Mouse (Mus musculus): ENCODE measurements at regions not wholly inside any gene's neighbourhood (a gene's known extent, or its start where the extent isn't known, plus 50 kb on each side); places are given as distances from the start of the nearest gene placed in this dataset.
A peak's percentile ranks its signal among the peaks of the same experiment; 100 is the strongest.
"Not testable (repeated sequence)": the region's sequence is repeated elsewhere in the genome, so short reads cannot be mapped to it uniquely, and the experiment has no call there.

DNA sequence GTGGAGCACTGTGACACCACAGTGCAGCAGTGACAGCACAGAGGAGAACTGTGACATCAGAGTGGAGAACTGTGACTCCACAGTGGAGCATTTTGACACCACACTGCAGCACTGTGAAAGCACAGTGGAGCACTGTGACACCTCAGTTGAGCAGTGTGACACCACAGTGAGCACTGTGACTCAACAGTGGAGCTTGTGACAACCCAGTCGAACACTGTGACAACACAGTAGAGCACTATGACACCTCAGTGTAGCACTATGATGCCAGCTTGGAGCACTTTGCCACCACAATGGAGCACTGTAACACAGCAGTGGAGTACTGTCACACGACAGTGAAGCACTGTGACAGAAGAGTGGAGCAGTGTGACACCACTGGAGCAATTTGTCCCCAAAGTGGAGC lies 79.7 kb upstream of the Scaf8 start:
- 56% methylated on average over 2 of the region's 2 CpGs for WGBS
- H3K4me3 ChIP-seq (ENCODE audit: low read depth, low read length) = no peak overlapping the region
- no peaks in the 10 kb centered on the region for H3K9me3 ChIP-seq (ENCODE audit: control insufficient read depth, low read length)
- no peak for TF ChIP-seq CTCF (IDR thresholded peaks at IDR 0.05; ENCODE audit: low read depth)
- no peak overlapping the region for H3K9ac ChIP-seq (ENCODE audit: low read length)
- H3K4me2 ChIP-seq (replicated peaks; ENCODE audit: low read depth) = no peak overlapping the region
- ATAC-seq (ENCODE audit: low FRiP score, low TSS enrichment) (no peak), DNase-seq (ENCODE audit: low spot score) (peak; percentile 8)
- no peaks in the 10 kb centered on the region for H3K4me1 ChIP-seq (replicated peaks; ENCODE audit: control insufficient read depth, insufficient read depth)
- no peaks in the 10 kb centered on the region for H3K27me3 ChIP-seq (ENCODE audit: control insufficient read depth, insufficient read depth, low read length)
- H3K27ac ChIP-seq (replicated peaks) = no peak overlapping the region
- no peaks in the 10 kb centered on the region for H3K36me3 ChIP-seq (ENCODE audit: control insufficient read depth, insufficient read depth, low read length)

- no peak overlapping the region for H3K9ac ChIP-seq (ENCODE audit: low read length)
- no peak overlapping the region for H3K4me3 ChIP-seq (ENCODE audit: low read depth, low read length)
- ATAC-seq (ENCODE audit: low FRiP score, low TSS enrichment) (no peak), DNase-seq (ENCODE audit: low spot score) (peak; percentile 8)
- H3K27me3 ChIP-seq (ENCODE audit: control insufficient read depth, insufficient read depth, low read length) = no peaks in the 10 kb centered on the region
- TF ChIP-seq EP300 (optimal IDR thresholded peaks at IDR 0.05) (no peak), CTCF (IDR thresholded peaks at IDR 0.05; ENCODE audit: low read depth) (no peak)
- 49% methylated on average over 3 of the region's 3 CpGs for WGBS
- no peaks in the 10 kb centered on the region for H3K4me1 ChIP-seq (replicated peaks; ENCODE audit: control insufficient read depth, insufficient read depth)
- no peak overlapping the region for H3K27ac ChIP-seq (replicated peaks)
- H3K4me2 ChIP-seq (replicated peaks; ENCODE audit: low read depth) = no peak overlapping the region
- no peaks in the 10 kb centered on the region for H3K9me3 ChIP-seq (ENCODE audit: control insufficient read depth, low read length)
- no peaks in the 10 kb centered on the region for H3K36me3 ChIP-seq (ENCODE audit: control insufficient read depth, insufficient read depth, low read length)
These were observed 77.5 kb upstream of the Scaf8 start for GRCm38 (mm10) chr17:3037145-3037870.

- 73% methylated on average over 1 of the region's 1 CpGs for WGBS
- Histone ChIP-seq H3K27me3 (ENCODE audit: control insufficient read depth, insufficient read depth, low read length) (no peaks in the 10 kb centered on the region), H3K4me3 (ENCODE audit: low read depth, low read length) (no peak overlapping the region), H3K9ac (ENCODE audit: low read length) (no peak overlapping the region), H3K4me1 (replicated peaks; ENCODE audit: control insufficient read depth, insufficient read depth) (no peaks in the 10 kb centered on the region), H3K4me2 (replicated peaks; ENCODE audit: low read depth) (no peak overlapping the region), H3K27ac (replicated peaks) (no peak overlapping the region), H3K9me3 (ENCODE audit: control insufficient read depth, low read length) (no peaks in the 10 kb centered on the region), H3K36me3 (ENCODE audit: control insufficient read depth, insufficient read depth, low read length) (no peaks in the 10 kb centered on the region)
- TF ChIP-seq CTCF (IDR thresholded peaks at IDR 0.05; ENCODE audit: low read depth) = no peak
- TF ChIP-seq EP300 (optimal IDR thresholded peaks at IDR 0.05) = no peak
- ATAC-seq (ENCODE audit: low FRiP score, low TSS enrichment) (no peak), DNase-seq (ENCODE audit: low spot score) (no peak)
These were observed 76.7 kb upstream of the Scaf8 start for GRCm38 (mm10) chr17:3038067-3038466.

DNA sequence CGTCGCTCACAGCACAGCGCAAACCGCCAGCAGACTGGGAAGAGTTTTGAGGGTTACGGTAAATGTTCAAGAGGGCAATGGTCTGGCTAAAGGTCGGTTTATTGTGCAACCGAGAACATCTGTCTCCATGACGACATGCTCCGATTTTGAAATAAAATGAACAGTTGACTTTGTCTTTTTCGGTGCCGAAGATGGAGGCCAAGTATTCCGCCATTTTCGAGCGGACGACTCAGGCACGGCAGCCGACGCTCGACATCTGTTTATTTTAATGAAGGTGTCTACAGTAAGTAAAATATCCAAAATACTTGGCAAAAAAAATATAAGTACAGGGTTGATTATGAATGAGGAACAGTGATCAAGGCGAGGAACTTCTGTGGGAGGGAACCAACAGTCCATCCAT lies 70.3 kb upstream of the Scaf8 start:
- H3K4me1 ChIP-seq (replicated peaks; ENCODE audit: control insufficient read depth, insufficient read depth); H3K27ac ChIP-seq (replicated peaks); H3K4me2 ChIP-seq (replicated peaks; ENCODE audit: low read depth); H3K9me3 ChIP-seq (ENCODE audit: control insufficient read depth, low read length); H3K9ac ChIP-seq (ENCODE audit: low read length); ATAC-seq (ENCODE audit: low FRiP score, low TSS enrichment); DNase-seq (ENCODE audit: low spot score); H3K36me3 ChIP-seq (ENCODE audit: control insufficient read depth, insufficient read depth, low read length); H3K4me3 ChIP-seq (ENCODE audit: low read depth, low read length); H3K27me3 ChIP-seq (ENCODE audit: control insufficient read depth, insufficient read depth, low read length): not testable (repeated sequence)
- 89% methylated on average over 20 of the region's 20 CpGs for WGBS

GRCm38 (mm10) chr17:3053859-3054258 lies 60.9 kb upstream of the Scaf8 start:
- not testable (repeated sequence) for H3K4me2 ChIP-seq (replicated peaks; ENCODE audit: low read depth); H3K9me3 ChIP-seq (ENCODE audit: control insufficient read depth, low read length); H3K4me3 ChIP-seq (ENCODE audit: low read depth, low read length); H3K4me1 ChIP-seq (replicated peaks; ENCODE audit: control insufficient read depth, insufficient read depth); DNase-seq (ENCODE audit: low spot score); ATAC-seq (ENCODE audit: low FRiP score, low TSS enrichment); H3K9ac ChIP-seq (ENCODE audit: low read length); H3K27me3 ChIP-seq (ENCODE audit: control insufficient read depth, insufficient read depth, low read length); H3K36me3 ChIP-seq (ENCODE audit: control insufficient read depth, insufficient read depth, low read length); H3K27ac ChIP-seq (replicated peaks)
- 82% methylated on average over 4 of the region's 4 CpGs for whole genome bisulfite sequencing

GRCm38 (mm10) chr17:3054848-3055247 lies 59.9 kb upstream of the Scaf8 start:
- not testable (repeated sequence) for ATAC-seq (ENCODE audit: low FRiP score, low TSS enrichment); H3K9ac ChIP-seq (ENCODE audit: low read length); H3K27ac ChIP-seq (replicated peaks); H3K4me3 ChIP-seq (ENCODE audit: low read depth, low read length); H3K4me2 ChIP-seq (replicated peaks; ENCODE audit: low read depth); H3K27me3 ChIP-seq (ENCODE audit: control insufficient read depth, insufficient read depth, low read length); H3K36me3 ChIP-seq (ENCODE audit: control insufficient read depth, insufficient read depth, low read length); H3K9me3 ChIP-seq (ENCODE audit: control insufficient read depth, low read length); DNase-seq (ENCODE audit: low spot score); H3K4me1 ChIP-seq (replicated peaks; ENCODE audit: control insufficient read depth, insufficient read depth)
- 35% methylated on average over 8 of the region's 8 CpGs for WGBS

DNA sequence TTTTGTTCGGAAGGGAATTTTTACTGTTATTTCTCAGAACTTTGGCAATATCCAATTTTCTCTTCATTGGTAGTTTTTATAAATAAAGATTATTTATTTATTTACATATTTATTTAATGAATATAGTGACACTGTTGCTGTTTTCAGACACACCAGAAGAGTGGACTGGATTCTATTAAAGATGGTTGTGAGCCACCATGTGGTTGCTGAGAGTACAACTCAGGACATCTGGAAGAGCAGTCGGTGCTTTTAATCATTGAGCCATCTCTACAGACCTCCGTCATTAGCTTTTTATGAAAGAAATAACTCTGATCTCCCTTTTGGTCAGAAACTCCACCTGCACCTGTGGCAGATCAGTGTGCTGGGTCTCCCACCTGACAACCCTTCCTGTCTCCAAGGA lies 59.4 kb upstream of the Scaf8 start:
- H3K4me3 ChIP-seq (ENCODE audit: low read depth, low read length); ATAC-seq (ENCODE audit: low FRiP score, low TSS enrichment); H3K36me3 ChIP-seq (ENCODE audit: control insufficient read depth, insufficient read depth, low read length); H3K4me2 ChIP-seq (replicated peaks; ENCODE audit: low read depth); H3K9ac ChIP-seq (ENCODE audit: low read length); H3K27me3 ChIP-seq (ENCODE audit: control insufficient read depth, insufficient read depth, low read length); H3K9me3 ChIP-seq (ENCODE audit: control insufficient read depth, low read length); H3K27ac ChIP-seq (replicated peaks); DNase-seq (ENCODE audit: low spot score); H3K4me1 ChIP-seq (replicated peaks; ENCODE audit: control insufficient read depth, insufficient read depth): not testable (repeated sequence)
- WGBS = 75% methylated on average over 3 of the region's 3 CpGs

- WGBS = 91% methylated on average over 1 of the region's 1 CpGs
- not testable (repeated sequence) for H3K9ac ChIP-seq (ENCODE audit: low read length); H3K9me3 ChIP-seq (ENCODE audit: control insufficient read depth, low read length); H3K4me3 ChIP-seq (ENCODE audit: low read depth, low read length); DNase-seq (ENCODE audit: low spot score); H3K4me1 ChIP-seq (replicated peaks; ENCODE audit: control insufficient read depth, insufficient read depth); H3K27ac ChIP-seq (replicated peaks); H3K27me3 ChIP-seq (ENCODE audit: control insufficient read depth, insufficient read depth, low read length); ATAC-seq (ENCODE audit: low FRiP score, low TSS enrichment); H3K4me2 ChIP-seq (replicated peaks; ENCODE audit: low read depth); H3K36me3 ChIP-seq (ENCODE audit: control insufficient read depth, insufficient read depth, low read length)
These were observed 51.4 kb upstream of the Scaf8 start for GRCm38 (mm10) chr17:3063401-3063800.

All from stomach, postnatal 0 days (tissue).